Mouse (Mus musculus) kidney, adult 2 months (tissue): ENCODE results near the gene Cacna1h.

Experiments
- CTCF ChIP-seq: fragments of 200-500 bp; conservative IDR thresholded peaks from 2 replicates; pipeline ENCODE4 v1.5.1; 2011; ENCODE audit warnings: low read depth, mild to moderate bottlenecking, control low read depth, low read length, moderate library complexity, mixed read lengths; ENCODE audit not compliant: insufficient read depth, insufficient read length
- POLR2A ChIP-seq: fragments of 200-500 bp; IDR thresholded peaks from one replicate; pipeline ENCODE4 v1.6.1; 2011; ENCODE audit warnings: low read depth, low read length, control low read depth

DNA sequence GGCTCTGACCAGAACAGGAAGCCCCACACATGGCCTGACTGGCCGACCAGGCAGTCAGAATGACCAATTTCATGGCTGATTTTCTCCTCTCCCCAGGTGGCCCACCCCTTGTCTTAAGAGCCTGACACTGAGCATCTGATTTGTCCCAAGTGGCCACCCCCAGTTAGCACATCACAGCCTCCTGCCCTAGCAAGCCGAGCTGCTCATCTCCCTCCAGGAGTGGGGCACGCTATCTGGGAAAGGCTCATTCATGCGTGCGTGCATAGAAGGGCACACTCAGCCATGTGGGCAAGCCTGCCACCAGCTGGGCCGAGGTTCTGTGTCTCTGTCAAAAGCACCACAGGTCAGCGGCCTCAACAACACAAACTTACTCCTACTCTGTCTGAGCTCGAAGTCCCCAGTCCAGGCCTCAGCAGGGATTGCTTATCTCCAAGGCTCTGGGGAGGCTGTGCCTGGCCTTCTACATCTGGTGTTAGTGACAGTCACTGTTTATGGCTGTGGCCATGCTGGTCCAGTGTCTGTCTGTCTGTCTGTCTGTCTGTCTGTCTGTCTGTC is 9.0 kb downstream of the Cacna1h start:
- TF ChIP-seq CTCF (no peak), POLR2A (no peak)
